Mouse (Mus musculus) intestine, postnatal 0 days (tissue): ENCODE measurements at regions not wholly inside any gene's neighbourhood (a gene's known extent, or its start where the extent isn't known, plus 50 kb on each side); places are given as distances from the start of the nearest gene placed in this dataset.

Experiments
- ATAC-seq: fragments of 200-750 bp; cut with Nextera tagmentation; 2 replicates; pipeline ENCODE4 v1.8.0; 2017; ENCODE audit warnings: mild to moderate bottlenecking, moderate TSS enrichment, moderate library complexity
- H3K27ac ChIP-seq: fragments of 300-500 bp; sonication (generic); 2 replicates; pipeline ENCODE4 v1.5.1; 2014; ENCODE audit warnings: mild to moderate bottlenecking, low read depth, low read length, moderate library complexity
- H3K27me3 ChIP-seq: fragments of 300-500 bp; sonication (generic); replicated peaks from 2 replicates; pipeline ENCODE4 v1.6.1; 2014; ENCODE audit warnings: low read length, mixed read lengths; ENCODE audit not compliant: control insufficient read depth, insufficient read depth
- H3K36me3 ChIP-seq: fragments of 300-500 bp; sonication (generic); 2 replicates; pipeline ENCODE4 v1.6.1; 2014; ENCODE audit warnings: mild to moderate bottlenecking, moderate library complexity; ENCODE audit not compliant: control insufficient read depth, insufficient read depth
- H3K4me1 ChIP-seq: fragments of 300-500 bp; sonication (generic); replicated peaks from 2 replicates; pipeline ENCODE4 v1.6.1; 2014; ENCODE audit warnings: antibody characterized with exemption, low read length, mixed read lengths; ENCODE audit not compliant: control insufficient read depth, insufficient read depth
- H3K4me2 ChIP-seq: fragments of 300-500 bp; sonication (generic); replicated peaks from 2 replicates; pipeline ENCODE4 v1.6.1; 2014; ENCODE audit warnings: low read depth, mild to moderate bottlenecking, moderate library complexity
- H3K4me3 ChIP-seq: fragments of 300-500 bp; sonication (generic); 2 replicates; pipeline ENCODE4 v1.5.1; 2014; ENCODE audit warnings: low read depth, low read length
- H3K9ac ChIP-seq: fragments of 300-500 bp; sonication (generic); 2 replicates; pipeline ENCODE4 v1.6.1; 2014; ENCODE audit warnings: mild to moderate bottlenecking, low read depth, low read length
- H3K9me3 ChIP-seq: fragments of 300-500 bp; sonication (generic); 2 replicates; pipeline ENCODE4 v1.6.1; 2016; ENCODE audit warnings: mixed run types; ENCODE audit not compliant: control insufficient read depth
- CTCF ChIP-seq: sonication (generic); IDR thresholded peaks from 2 replicates; pipeline ENCODE4 v1.5.1; 2016; ENCODE audit warnings: low read depth, mild to moderate bottlenecking, control low read depth, antibody characterized with exemption, moderate library complexity
- WGBS: fragments of 180-500 bp; shearing (Covaris S2); extraction: QIAGEN DNeasy Blood & Tissue Kit; methylation state at CpG from one replicate; pipeline ENCODE4 v1.1.7; 2014; 5-methylcytosine and 5-hydroxymethylcytosine counted together

DNA sequence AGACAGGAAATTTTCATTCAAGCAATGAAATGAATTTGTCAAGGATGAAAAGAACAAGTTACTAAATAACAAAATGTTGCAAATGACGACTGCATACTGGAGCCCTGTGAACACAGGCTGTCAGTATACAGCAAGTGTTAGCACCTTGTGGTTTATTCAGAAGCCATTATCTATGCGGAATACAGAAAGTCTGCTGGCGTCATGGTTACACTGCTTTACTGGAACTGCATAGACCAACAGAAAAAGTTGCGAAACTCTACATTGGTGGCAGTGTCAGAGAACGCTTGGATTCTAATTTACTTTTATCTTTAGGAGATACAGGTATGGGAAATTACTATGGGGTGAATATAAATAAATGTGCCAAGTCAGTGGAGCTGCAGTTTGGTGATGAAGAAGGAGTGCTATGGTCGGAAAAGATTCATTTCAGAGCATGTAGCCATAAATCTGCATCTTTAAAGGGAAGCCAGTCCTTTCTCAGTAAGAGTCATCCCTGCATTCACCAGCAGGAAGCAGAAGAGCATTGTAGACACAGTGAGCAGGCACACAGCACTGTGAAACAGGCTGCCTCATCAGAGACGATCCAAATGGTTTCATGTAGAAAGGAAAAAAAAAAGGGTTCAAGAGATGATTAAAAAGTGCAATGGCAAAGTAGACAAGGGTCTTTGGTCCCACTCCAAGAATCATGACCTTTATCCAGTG, 586.3 kb downstream of the Kctd12 start:
- H3K36me3 ChIP-seq = no peaks in the 10 kb centered on the region
- TF ChIP-seq CTCF = peak; percentile 53
- H3K4me3 ChIP-seq = no peak overlapping the region
- H3K9ac ChIP-seq = no peak overlapping the region
- H3K9me3 ChIP-seq = no peaks in the 10 kb centered on the region
- no peak overlapping the region for H3K4me2 ChIP-seq
- no peak overlapping the region for H3K27ac ChIP-seq
- H3K4me1 ChIP-seq = no peaks in the 10 kb centered on the region
- ATAC-seq = no peak
- H3K27me3 ChIP-seq = no peaks in the 10 kb centered on the region
- WGBS = 72% methylated on average over 7 of the region's 7 CpGs

DNA sequence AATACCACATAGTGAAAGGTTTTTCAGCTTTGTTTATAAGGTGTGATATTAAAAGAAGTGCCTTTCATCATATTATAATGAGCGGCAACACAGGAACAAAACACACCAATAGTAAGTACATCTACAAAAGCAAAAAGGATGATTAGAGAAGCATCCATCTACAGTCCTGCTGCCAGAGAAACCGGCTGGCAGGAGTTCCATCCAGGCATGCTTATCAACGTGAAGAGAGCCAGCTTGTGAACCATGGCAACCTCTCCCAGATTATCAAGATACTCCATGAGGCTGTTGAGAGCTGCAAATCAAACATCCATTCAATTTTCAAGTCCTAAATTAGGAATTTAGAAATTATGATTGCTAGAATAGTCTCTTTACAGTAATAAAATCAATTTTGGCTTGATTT, 590.1 kb downstream of the Kctd12 start:
- no peak overlapping the region for H3K4me2 ChIP-seq
- 69% methylated on average over 3 of the region's 3 CpGs for WGBS
- no peak for TF ChIP-seq CTCF
- ATAC-seq = no peak
- H3K27me3 ChIP-seq = no peaks in the 10 kb centered on the region
- no peaks in the 10 kb centered on the region for H3K4me1 ChIP-seq
- no peaks in the 10 kb centered on the region for H3K9me3 ChIP-seq
- H3K36me3 ChIP-seq = no peaks in the 10 kb centered on the region
- no peak overlapping the region for H3K4me3 ChIP-seq
- no peak overlapping the region for H3K9ac ChIP-seq
- no peak overlapping the region for H3K27ac ChIP-seq

DNA sequence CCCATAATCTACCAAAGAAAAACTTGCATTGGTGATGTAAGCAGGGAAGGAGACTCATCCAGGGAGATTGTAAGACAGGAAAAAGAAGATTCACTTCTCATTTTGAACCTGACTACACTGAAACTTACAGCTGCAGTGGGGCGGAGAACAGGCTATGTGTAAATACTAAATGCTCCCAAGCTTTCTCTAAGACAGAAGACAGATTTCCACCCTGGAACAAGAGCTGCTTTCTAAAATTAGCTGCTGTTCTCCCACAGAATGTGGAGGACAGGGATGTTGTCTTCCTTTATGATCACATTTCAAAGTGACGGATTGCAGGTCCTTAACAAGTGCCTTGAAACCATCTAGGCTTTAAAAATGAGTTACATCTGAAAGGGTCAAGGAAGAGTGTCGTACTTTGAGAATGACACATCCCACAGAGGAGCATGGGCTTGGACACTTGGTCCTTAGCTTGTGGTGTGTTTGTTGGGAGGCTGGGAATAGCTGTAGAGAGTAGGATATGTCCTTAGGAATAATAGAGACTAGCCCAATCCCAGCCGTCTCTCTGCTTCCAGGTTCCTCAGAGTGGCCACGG, 609.4 kb downstream of the Kctd12 start:
- 72% methylated on average over 5 of the region's 5 CpGs for WGBS
- no peak for ATAC-seq
- Histone ChIP-seq H3K9ac (no peak overlapping the region), H3K27me3 (no peaks in the 10 kb centered on the region), H3K4me1 (no peaks in the 10 kb centered on the region), H3K36me3 (no peaks in the 10 kb centered on the region), H3K27ac (no peak overlapping the region), H3K4me3 (no peak overlapping the region), H3K4me2 (no peak overlapping the region), H3K9me3 (no peaks in the 10 kb centered on the region)
- no peak for TF ChIP-seq CTCF

GRCm38 (mm10) chr14:102361589-102361988, 620.8 kb downstream of the Kctd12 start:
- 74% methylated on average over 2 of the region's 2 CpGs for WGBS
- H3K4me1 ChIP-seq = no peaks in the 10 kb centered on the region
- no peak overlapping the region for H3K4me2 ChIP-seq
- no peak overlapping the region for H3K27ac ChIP-seq
- ATAC-seq = no peak
- H3K9ac ChIP-seq = no peak overlapping the region
- H3K4me3 ChIP-seq = no peak overlapping the region
- no peak for TF ChIP-seq CTCF
- no peaks in the 10 kb centered on the region for H3K27me3 ChIP-seq
- no peaks in the 10 kb centered on the region for H3K9me3 ChIP-seq
- H3K36me3 ChIP-seq = no peaks in the 10 kb centered on the region

DNA sequence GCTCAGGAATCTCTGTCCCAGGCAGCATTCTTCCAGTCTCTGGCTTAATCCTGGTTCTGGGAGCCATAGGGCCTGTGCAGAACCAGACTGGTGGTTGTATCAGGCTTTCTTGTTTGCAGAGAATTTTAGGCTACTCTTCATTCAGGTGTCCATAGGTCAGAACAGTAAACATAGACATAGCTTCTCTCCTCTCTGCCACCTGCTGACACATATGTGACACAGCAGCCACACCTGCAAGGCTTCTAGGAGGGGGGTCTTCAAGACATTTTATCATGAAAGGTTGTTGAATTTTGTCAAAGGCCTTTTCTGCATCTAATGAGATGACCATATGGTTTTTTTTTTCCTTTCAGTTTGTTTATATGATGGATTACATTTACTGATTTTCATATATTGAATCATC, 599.7 kb downstream of the Lmo7 start:
- ATAC-seq = no peak
- Histone ChIP-seq H3K27ac (no peak overlapping the region), H3K36me3 (no peaks in the 10 kb centered on the region), H3K9me3 (no peaks in the 10 kb centered on the region), H3K27me3 (no peaks in the 10 kb centered on the region), H3K4me1 (no peaks in the 10 kb centered on the region), H3K9ac (no peak overlapping the region), H3K4me3 (no peak overlapping the region), H3K4me2 (no peak overlapping the region)
- 0 out of 2 replicates have a peak, but pooled peaks have one; percentile 16 for TF ChIP-seq CTCF

DNA sequence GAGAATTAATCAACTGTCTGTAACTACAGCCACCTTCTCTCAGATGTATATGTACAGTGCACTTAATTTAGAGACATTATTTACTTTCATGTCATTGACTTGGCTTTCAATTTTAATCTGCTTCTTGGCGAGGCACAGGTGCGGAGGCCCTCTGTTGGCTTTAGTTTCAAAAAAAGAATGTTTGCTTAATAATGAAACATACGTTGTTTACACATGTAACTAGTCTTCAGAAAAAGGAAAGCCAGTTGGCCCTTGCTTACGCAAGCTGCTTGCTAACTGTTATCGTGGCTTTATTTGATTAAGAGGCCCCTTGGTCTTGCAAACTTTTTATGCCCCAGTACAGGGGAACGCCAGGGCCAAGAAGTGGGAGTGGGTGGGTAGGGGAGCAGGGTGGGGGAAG, 576.6 kb downstream of the Lmo7 start:
- TF ChIP-seq CTCF = no peak
- H3K9me3 ChIP-seq = no peaks in the 10 kb centered on the region
- H3K36me3 ChIP-seq = no peaks in the 10 kb centered on the region
- H3K9ac ChIP-seq = no peak overlapping the region
- 38% methylated on average over 6 of the region's 6 CpGs for WGBS
- no peaks in the 10 kb centered on the region for H3K4me1 ChIP-seq
- no peak for ATAC-seq
- H3K4me3 ChIP-seq = no peak overlapping the region
- no peaks in the 10 kb centered on the region for H3K27me3 ChIP-seq
- no peak overlapping the region for H3K4me2 ChIP-seq
- no peak overlapping the region for H3K27ac ChIP-seq
